In the genomic region with DNA sequence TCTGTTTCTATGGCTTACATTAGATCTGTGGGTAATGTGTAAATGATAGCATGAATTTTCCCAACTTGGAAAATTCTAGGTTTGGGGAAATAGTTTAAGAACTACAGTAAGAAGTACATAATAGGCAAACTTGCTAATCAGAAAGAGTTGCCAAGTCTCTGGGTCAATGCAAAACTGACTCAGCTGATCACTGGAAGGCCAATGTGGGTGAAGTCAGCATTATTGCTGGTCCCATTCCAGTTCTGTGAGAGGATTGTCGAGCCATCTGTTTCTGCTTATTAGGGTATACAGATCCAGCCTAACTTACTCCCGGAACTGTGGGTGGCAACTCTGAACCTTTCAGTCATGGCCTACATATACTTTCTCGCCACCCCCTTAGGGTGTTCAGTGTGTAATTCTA, we compare ENCODE assay signal across 30 mouse cellular contexts. TPM values are rescaled to one million over a fixed set of nuclear protein-coding genes. Genes with fewer than 3 reads are reported as not detected.
DNase-seq lines count a peak whose midpoint lies in the region; ATAC-seq lines count a peak whose summit lies in the region.
"Had no signal": no experiment of that assay in that cellular context is flagged by ENCODE, and none has a peak within 500 bp of the region (broad histone marks: within the 10 kb centered on the region; RNA-seq: fewer than 3 reads in every experiment).

No protein-coding gene starts in this region.

- H3K9me3 ChIP-seq in hindbrain, embryonic 16.5 days (ENCODE audit: control insufficient read depth, low read length): no peaks in the 10 kb centered on the region
- no peaks in the 10 kb centered on the region for H3K9me3 ChIP-seq in midbrain, embryonic 14.5 days (ENCODE audit: control insufficient read depth, low read length)
- H3K9me3 ChIP-seq: embryonic facial prominence, embryonic 12.5 days; forebrain, embryonic 12.5 days; forebrain, embryonic 15.5 days; heart, embryonic 10.5 days; heart, embryonic 13.5 days had no signal

- peak; percentile 71 for DNase-seq in adrenal gland, adult 2 months
- DNase-seq in adrenal gland, postnatal 4 days (ENCODE audit: low spot score in 2 of 2): no peak
- peak; percentile 5 for DNase-seq in 3T3-L1 (ENCODE audit: low read depth, low spot score)
- peak; percentile 22 for DNase-seq in NIH3T3 (ENCODE audit: low read depth)
- peak; percentile 36 to 45 for DNase-seq in adrenal gland, postnatal 36 days
- DNase-seq in midbrain, embryonic 14.5 days: no peak
- DNase-seq: cerebellum, adult 11 months; cerebellum, adult 2 months; cerebellum, postnatal 36 days; embryo, embryonic 11 days; gastrocnemius, postnatal 10 days; gastrocnemius, postnatal 36 days; heart, adult 2 months; heart, postnatal 14 days; heart, postnatal 4 days; kidney, adult 2 months had no signal

- H3K4me1 ChIP-seq in hindbrain, embryonic 16.5 days (ENCODE audit: control insufficient read depth, insufficient read depth, low read depth, low read length): no peaks in the 10 kb centered on the region
- no peaks in the 10 kb centered on the region for H3K4me1 ChIP-seq in midbrain, embryonic 14.5 days (ENCODE audit: control insufficient read depth, insufficient read depth, low read length)
- H3K4me1 ChIP-seq: embryonic facial prominence, embryonic 12.5 days; forebrain, embryonic 12.5 days; forebrain, embryonic 15.5 days; heart, embryonic 10.5 days; heart, embryonic 13.5 days had no signal

- no peak overlapping the region for H3K4me3 ChIP-seq in hindbrain, embryonic 16.5 days (ENCODE audit: low read length)
- no peak overlapping the region for H3K4me3 ChIP-seq in midbrain, embryonic 14.5 days (replicated peaks; ENCODE audit: low read depth, low read length)
- H3K4me3 ChIP-seq: embryonic facial prominence, embryonic 12.5 days; erythroblast, embryonic 14.5 days; forebrain, embryonic 12.5 days; forebrain, embryonic 15.5 days; heart, adult 2 months; heart, embryonic 10.5 days; heart, embryonic 13.5 days had no signal

- no peaks in the 10 kb centered on the region for H3K27me3 ChIP-seq in hindbrain, embryonic 16.5 days (replicated peaks; ENCODE audit: control insufficient read depth, insufficient read depth, low read length)
- H3K27me3 ChIP-seq in midbrain, embryonic 14.5 days (ENCODE audit: control insufficient read depth, insufficient read depth, low read length): no peaks in the 10 kb centered on the region
- H3K27me3 ChIP-seq: embryonic facial prominence, embryonic 12.5 days; forebrain, embryonic 12.5 days; forebrain, embryonic 15.5 days; heart, embryonic 13.5 days; Patski had no signal

- 87% methylated on average over 3 of the region's 3 CpGs for WGBS in hindbrain, embryonic 16.5 days
- 90% methylated on average over 3 of the region's 3 CpGs for WGBS in midbrain, embryonic 14.5 days

- no peak overlapping the region for H3K4me2 ChIP-seq in hindbrain, embryonic 16.5 days (ENCODE audit: low read length)
- H3K4me2 ChIP-seq in midbrain, embryonic 14.5 days (ENCODE audit: low read length): no peak overlapping the region
- H3K4me2 ChIP-seq: embryonic facial prominence, embryonic 12.5 days; forebrain, embryonic 12.5 days; forebrain, embryonic 15.5 days; heart, embryonic 13.5 days; hindbrain, embryonic 14.5 days had no signal

- ATAC-seq in hindbrain, embryonic 16.5 days: no peak
- no peak for ATAC-seq in midbrain, embryonic 14.5 days (ENCODE audit: low FRiP score, low TSS enrichment)
- ATAC-seq: CD4-positive, CD25-positive, alpha-beta regulatory T cell, adult 4 months; forebrain, embryonic 15.5 days; intestine, postnatal 0 days; Patski had no signal

- no peak overlapping the region for H3K9ac ChIP-seq in hindbrain, embryonic 16.5 days (ENCODE audit: low read depth, low read length)
- H3K9ac ChIP-seq in midbrain, embryonic 14.5 days (replicated peaks; ENCODE audit: low read length): no peak overlapping the region
- H3K9ac ChIP-seq: embryonic facial prominence, embryonic 12.5 days; forebrain, embryonic 12.5 days; forebrain, embryonic 15.5 days; heart, embryonic 13.5 days; hindbrain, embryonic 14.5 days had no signal

- H3K27ac ChIP-seq in hindbrain, embryonic 16.5 days (ENCODE audit: low read depth, low read length): no peak overlapping the region
- H3K27ac ChIP-seq in midbrain, embryonic 14.5 days (replicated peaks; ENCODE audit: low read depth, low read length): no peak overlapping the region
- H3K27ac ChIP-seq: embryonic facial prominence, embryonic 12.5 days; forebrain, embryonic 12.5 days; forebrain, embryonic 15.5 days; heart, adult 2 months; heart, embryonic 10.5 days; heart, embryonic 13.5 days; hindbrain, embryonic 14.5 days had no signal

- H3K36me3 ChIP-seq in hindbrain, embryonic 16.5 days (ENCODE audit: control insufficient read depth, insufficient read depth, low read length): no peaks in the 10 kb centered on the region
- H3K36me3 ChIP-seq in midbrain, embryonic 14.5 days (ENCODE audit: control insufficient read depth, insufficient read depth, low read length): no peaks in the 10 kb centered on the region
- H3K36me3 ChIP-seq: embryonic facial prominence, embryonic 12.5 days; forebrain, embryonic 12.5 days; forebrain, embryonic 15.5 days; heart, embryonic 10.5 days; heart, embryonic 13.5 days had no signal

RNA-seq across cellular contexts. Expression of gene Gabrg3, which starts 55.8 kb away (rescaled TPM):
- 1 to 10 TPM; 2.0 to 6.6 TPM for total RNA-seq in adrenal gland, adult 2 months (2021)
- polyA plus RNA-seq in adrenal gland, adult 2 months (2012; rRNA removed): 4.8 and 11.7 TPM in 2 replicates
- total RNA-seq in adrenal gland, postnatal 4 days (2021): 1 to 10 TPM; 2.6 to 3.5 TPM
- total RNA-seq in adrenal gland, postnatal 36 days (2021): 1 to 10 TPM; 2.1 to 3.6 TPM
- 8.8 and 10.3 TPM in 2 replicates for polyA plus RNA-seq in hindbrain, embryonic 16.5 days (2015; fragmentation: Nextera tagmentation; extraction: Ambion mirVana)
- polyA plus RNA-seq in midbrain, embryonic 14.5 days (2014; fragmentation: Nextera tagmentation; extraction: Ambion mirVana): 4.5 and 4.6 TPM in 2 replicates
- total RNA-seq: gastrocnemius, postnatal 36 days; granulocyte monocyte progenitor cell, adult 5-6 weeks; heart, adult 2 months; MEL had no signal
- polyA plus RNA-seq: C2C12; CD4-positive, CD25-positive, alpha-beta regulatory T cell, adult 4 months; erythroblast, embryonic 14.5 days; Patski had no signal

Comparison
In these comparisons a context has a peak if more than half of its experiments do, and no peak if none do; other contexts are left out.
1. DNase-seq: peak in adrenal gland, adult 2 months (single experiment), 3T3-L1 (single experiment), NIH3T3 (single experiment) and adrenal gland, postnatal 36 days (2 of 2); none in adrenal gland, postnatal 4 days (0 of 2) and midbrain, embryonic 14.5 days (single experiment).